Mouse (Mus musculus): ENCODE data around the gene Trim47. TPM values are rescaled to one million over a fixed set of nuclear protein-coding genes. Genes with fewer than 3 reads are reported as not detected.

The Trim47 gene
- polyA plus RNA-seq (2017; shearing (Covaris generic)) = 1.6 TPM

DNA sequence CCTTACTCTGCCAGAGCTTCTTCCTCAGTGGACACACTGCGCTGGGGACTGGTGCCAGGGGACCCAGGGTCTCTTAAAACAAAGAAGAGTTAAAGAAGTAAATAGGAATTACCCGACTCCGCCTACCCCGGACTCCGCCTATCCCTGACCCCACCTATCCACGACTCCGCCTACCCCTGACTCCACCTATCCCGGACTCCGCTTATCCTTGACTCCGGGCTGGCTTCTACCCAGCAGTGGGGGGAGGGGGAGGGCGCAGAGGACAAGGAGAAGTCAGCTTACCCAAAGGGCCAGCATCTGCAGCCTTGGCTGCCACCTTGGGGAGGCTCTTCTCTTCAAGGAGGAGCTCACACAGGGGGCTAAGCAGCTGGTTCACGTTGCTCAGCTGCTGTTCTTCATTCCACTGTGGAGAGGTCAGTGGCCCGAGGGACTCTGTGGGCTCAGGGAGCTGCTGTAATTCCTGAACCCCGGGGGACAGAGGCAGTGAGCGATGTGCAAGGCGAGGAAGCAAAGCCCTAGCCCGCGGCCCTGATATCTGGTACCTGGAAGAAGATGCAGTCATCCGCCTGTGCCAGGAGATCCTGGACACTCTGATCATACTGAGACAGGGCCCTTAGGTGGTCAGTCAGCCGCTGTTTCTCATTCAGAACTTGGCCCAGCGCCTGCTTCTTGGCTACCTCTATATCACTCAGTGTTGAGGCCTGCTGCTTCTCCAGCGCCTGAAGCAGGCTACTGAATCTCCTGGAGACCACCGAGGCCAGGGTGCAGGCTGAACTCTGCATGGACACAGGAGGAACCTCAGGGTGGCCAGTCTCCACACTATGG is at the start of gene Trim47:
TSS of gene Trim47 (minus strand) at position 55 of the 825 bp plus-strand sequence.

DNA sequence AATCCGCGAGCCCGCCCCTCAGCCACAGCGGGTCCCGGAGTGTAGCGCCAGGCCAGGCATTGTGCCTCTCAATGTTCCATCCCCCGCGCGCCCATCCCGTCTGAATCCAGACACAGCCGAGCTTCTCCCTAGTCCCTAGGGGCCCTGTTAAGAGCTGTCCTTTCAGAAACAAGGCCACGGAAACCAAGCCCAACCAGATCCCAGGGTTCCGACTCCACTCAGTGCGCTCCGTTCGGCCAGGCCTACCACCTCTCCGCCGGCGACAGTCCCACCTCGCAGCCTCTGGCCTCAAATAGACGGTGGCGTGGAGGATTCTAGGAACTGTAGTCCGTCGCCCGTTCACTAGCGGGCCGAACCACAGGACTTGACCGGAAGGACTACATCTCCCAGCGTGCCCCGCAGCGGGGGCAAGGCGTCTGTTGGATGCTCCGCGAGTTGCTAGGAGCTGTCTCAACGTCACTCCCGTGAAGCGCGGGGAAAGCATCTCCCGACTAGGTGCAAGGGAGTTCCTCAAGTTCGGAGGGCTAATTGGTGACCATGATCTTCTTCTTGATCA is 41.0 kb upstream of the Trim47 start, which contains the start of gene Fbf1:
TSS of gene Fbf1 (minus strand) at position 283 of the 556 bp plus-strand sequence.

DNA sequence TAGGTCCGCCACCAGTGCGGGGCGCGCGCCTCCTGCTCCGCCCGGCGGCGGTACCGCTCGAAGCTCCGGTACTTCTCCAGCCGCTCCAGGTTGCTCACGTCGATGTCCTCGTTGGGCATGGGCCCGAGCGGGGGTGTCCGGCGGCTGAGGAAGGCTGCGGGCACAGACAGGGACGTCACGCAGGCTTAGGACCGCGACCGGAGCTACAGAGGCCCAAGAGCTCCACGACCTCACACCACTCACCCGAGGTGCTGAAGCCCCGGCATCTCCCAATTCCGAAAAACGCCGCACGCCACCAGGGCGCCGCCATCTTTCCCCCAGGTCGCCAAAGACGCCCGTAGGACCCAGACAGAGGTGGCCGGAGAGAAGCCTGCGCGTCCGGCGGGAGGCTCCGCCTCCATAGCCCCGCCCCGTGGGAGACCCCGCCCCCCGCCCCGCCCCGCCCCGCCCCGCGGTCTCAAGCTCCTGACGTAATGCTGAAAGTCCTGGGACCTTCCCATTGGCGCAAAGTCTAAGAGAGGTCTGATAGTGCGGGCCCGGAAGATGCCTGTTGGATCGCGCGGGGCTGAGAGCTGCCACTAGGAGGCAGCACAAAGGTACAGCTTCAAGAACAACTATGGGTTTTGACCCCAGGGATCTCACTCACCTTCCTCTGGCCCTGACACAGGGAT is 11.6 kb upstream of the Trim47 start, which contains the start of gene Mrpl38:
TSS of gene Mrpl38 (minus strand) at position 401 of the 671 bp plus-strand sequence.

DNA sequence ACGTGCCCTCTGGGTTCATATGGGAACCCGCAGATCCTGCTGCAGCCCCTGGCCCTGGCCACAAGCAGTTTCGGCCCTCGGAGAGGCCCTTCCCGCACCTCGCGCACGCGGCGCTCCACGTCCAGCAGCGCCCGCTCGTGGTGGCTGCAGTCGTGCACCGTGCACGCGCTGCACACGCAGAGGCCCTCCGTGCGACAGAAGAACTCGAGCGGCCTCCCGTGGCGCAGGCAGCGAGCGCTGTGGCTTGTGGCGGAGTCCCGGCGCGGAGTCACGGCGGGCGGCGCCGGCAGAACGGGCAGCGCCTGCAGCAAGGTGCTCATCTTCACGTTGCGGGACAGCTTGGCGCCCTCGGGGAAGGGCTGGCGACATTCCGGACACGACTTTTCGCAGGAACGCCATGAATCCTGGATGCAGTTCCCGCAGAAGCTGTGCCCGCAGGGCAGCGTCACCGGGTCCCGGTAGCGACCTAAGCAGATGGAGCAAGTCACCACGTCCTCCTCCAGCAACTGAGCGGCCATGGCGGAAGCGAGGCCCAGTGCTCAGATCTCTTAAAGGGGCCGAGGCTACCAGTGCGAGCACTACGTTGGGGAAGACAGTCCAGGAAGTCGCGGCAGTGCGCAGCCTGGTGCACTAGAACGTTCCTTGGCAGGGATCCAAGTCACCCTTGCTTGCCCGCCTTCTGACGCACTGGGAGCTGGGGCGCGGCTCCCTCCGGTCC is 3.6 kb upstream of the Trim47 start, which contains the start of gene Trim65:
TSS of gene Trim65 (minus strand) at position 641 of the 718 bp plus-strand sequence.

GRCm38 (mm10) chr11:116086258-116087193 is 40.5 kb downstream of the Trim47 start, which contains the start of gene Wbp2:
Gene Wbp2, minus strand, starts transcription at chr11:116086995.

GRCm38 (mm10) chr11:116077446-116078204 is 49.4 kb downstream of the Trim47 start, which contains the start of gene Unc13d:
Gene Unc13d, minus strand, starts transcription at chr11:116077961.

Other genes with a start within 250 kb of the Trim47 start
- not detected for gene Smim5, start 227.2 kb downstream of the Trim47 start, polyA plus RNA-seq (2017; shearing (Covaris generic))
- 0.36 TPM for gene Smim6, start 215.2 kb downstream of the Trim47 start, polyA plus RNA-seq (2017; shearing (Covaris generic))
- gene Sap30bp, start 193.9 kb downstream of the Trim47 start, polyA plus RNA-seq (2017; shearing (Covaris generic)) = 38.0 TPM
- gene Recql5, start 193.7 kb downstream of the Trim47 start, polyA plus RNA-seq (2017; shearing (Covaris generic)) = 10.1 TPM
- not detected for gene Itgb4, start 152.5 kb downstream of the Trim47 start, polyA plus RNA-seq (2017; shearing (Covaris generic))
- gene Galk1, start 114.5 kb downstream of the Trim47 start, polyA plus RNA-seq (2017; shearing (Covaris generic)) = 18.7 TPM
- gene H3f3b, start 99.2 kb downstream of the Trim47 start, polyA plus RNA-seq (2017; shearing (Covaris generic)) = 1,639 TPM
- 48.4 TPM for gene Unk, start 96.9 kb downstream of the Trim47 start, polyA plus RNA-seq (2017; shearing (Covaris generic))
- 92.3 TPM for gene Unc13d, start 49.2 kb downstream of the Trim47 start, polyA plus RNA-seq (2017; shearing (Covaris generic))
- 267 TPM for gene Wbp2, start 40.2 kb downstream of the Trim47 start, polyA plus RNA-seq (2017; shearing (Covaris generic))
- 16.2 TPM for gene Trim65, start 3.9 kb upstream of the Trim47 start, polyA plus RNA-seq (2017; shearing (Covaris generic))
- 73.0 TPM for gene Mrpl38, start 11.7 kb upstream of the Trim47 start, polyA plus RNA-seq (2017; shearing (Covaris generic))
- gene Fbf1, start 41.0 kb upstream of the Trim47 start, polyA plus RNA-seq (2017; shearing (Covaris generic)) = 9.7 TPM
- 43.9 TPM for gene Ten1, start 71.6 kb upstream of the Trim47 start, polyA plus RNA-seq (2017; shearing (Covaris generic))
- 21.8 TPM for gene Acox1, start 71.8 kb upstream of the Trim47 start, polyA plus RNA-seq (2017; shearing (Covaris generic))
- 0.12 TPM for gene Evpl, start 110.9 kb upstream of the Trim47 start, polyA plus RNA-seq (2017; shearing (Covaris generic))
- 76.0 TPM for gene Srp68, start 147.0 kb upstream of the Trim47 start, polyA plus RNA-seq (2017; shearing (Covaris generic))
- not detected for gene Galr2, start 153.7 kb upstream of the Trim47 start, polyA plus RNA-seq (2017; shearing (Covaris generic))
- gene Exoc7, start 180.0 kb upstream of the Trim47 start, polyA plus RNA-seq (2017; shearing (Covaris generic)) = 44.3 TPM
- gene Foxj1, start 208.2 kb upstream of the Trim47 start, polyA plus RNA-seq (2017; shearing (Covaris generic)) = not detected

Data from naive thymus-derived CD4-positive, alpha-beta T cell, adult 5 months (primary cell).